Mouse (Mus musculus) cerebellum, postnatal 10 days (tissue): ENCODE results near the gene Cnbp.

Experiments used
- DNase-seq, 2 experiments: peaks; one replicate each; pipeline ENCODE4 v3.0.0; 2021; ENCODE audit warnings: mixed read lengths in 2 of 2

Cnbp gene

GRCm38 (mm10) chr6:87849780-87850154 lies 1.1 kb downstream of the Cnbp start:
- peak in 1 of 2 experiments; percentile 20 for DNase-seq

- DNase-seq, result no peak
Measured at GRCm38 (mm10) chr6:87846813-87847212, 4.1 kb downstream of the Cnbp start.

- DNase-seq, result peak; percentile 65 to 66
Measured at GRCm38 (mm10) chr6:87845031-87845695, 5.7 kb downstream of the Cnbp start.

GRCm38 (mm10) chr6:87842254-87842653 lies 8.7 kb downstream of the Cnbp start:
- DNase-seq, result peak in 1 of 2 experiments; percentile 45

GRCm38 (mm10) chr6:87841635-87842034 lies 9.3 kb downstream of the Cnbp start:
- DNase-seq, result no peak

- no peak for DNase-seq
Measured at GRCm38 (mm10) chr6:87839797-87840341, 11.0 kb downstream of the Cnbp start.

- DNase-seq, result peak; percentile 94 to 96
Measured at GRCm38 (mm10) chr6:87838551-87839197, 12.2 kb downstream of the Cnbp start, which contains the start of gene Isy1. Gene Isy1 (minus strand): TSS chr6:87838798.

- DNase-seq, result no peak
Measured at GRCm38 (mm10) chr6:87835695-87836094, 15.2 kb downstream of the Cnbp start, which contains the start of gene Gm45140. Gene Gm45140 (minus strand): TSS chr6:87835795.

GRCm38 (mm10) chr6:87820366-87820765 lies 30.5 kb downstream of the Cnbp start:
- no peak for DNase-seq

- no peak for DNase-seq
Measured at GRCm38 (mm10) chr6:87814486-87814885, 36.4 kb downstream of the Cnbp start.

GRCm38 (mm10) chr6:87812656-87813055 lies 38.2 kb downstream of the Cnbp start:
- no peak for DNase-seq

- peak; percentile 94 to 97 for DNase-seq
Measured at GRCm38 (mm10) chr6:87811675-87812338, 39.1 kb downstream of the Cnbp start, which contains the start of gene Rab43. Gene Rab43 (minus strand): TSS chr6:87812164.

- DNase-seq, result peak in 1 of 2 experiments; percentile 51
Measured at GRCm38 (mm10) chr6:87810713-87811669, 39.9 kb downstream of the Cnbp start.

GRCm38 (mm10) chr6:87810311-87810710 lies 40.6 kb downstream of the Cnbp start:
- DNase-seq, result no peak

- DNase-seq, result peak in 1 of 2 experiments; percentile 43
Measured at GRCm38 (mm10) chr6:87809651-87810161, 41.2 kb downstream of the Cnbp start.

GRCm38 (mm10) chr6:87809144-87809543 lies 41.8 kb downstream of the Cnbp start:
- no peak for DNase-seq

GRCm38 (mm10) chr6:87808521-87808920 lies 42.4 kb downstream of the Cnbp start:
- DNase-seq, result no peak

GRCm38 (mm10) chr6:87807735-87808440 lies 43.0 kb downstream of the Cnbp start:
- DNase-seq, result no peak

- DNase-seq, result no peak
Measured at GRCm38 (mm10) chr6:87806857-87807256, 44.0 kb downstream of the Cnbp start.

GRCm38 (mm10) chr6:87806028-87806427 lies 44.9 kb downstream of the Cnbp start:
- no peak for DNase-seq

GRCm38 (mm10) chr6:87805448-87805847 lies 45.5 kb downstream of the Cnbp start:
- DNase-seq, result no peak
